Mouse (Mus musculus): ENCODE results near the gene 1700019D03Rik. TPM values are rescaled to one million over a fixed set of nuclear protein-coding genes. Genes with fewer than 3 reads are reported as not detected.
"Not testable (repeated sequence)": the region's sequence is repeated elsewhere in the genome, so short reads cannot be mapped to it uniquely, and the experiment has no call there.

1700019D03Rik gene
- total RNA-seq, 4 experiments from 2014 or later = 0.48 to 1.4 (median 0.58) TPM

- no peak for DNase-seq (ENCODE audit: low spot score in 2 of 2)
Observed at GRCm38 (mm10) chr1:52955102-52955501, 64.9 kb downstream of the 1700019D03Rik start.

- DNase-seq (ENCODE audit: low spot score in 2 of 2) = no peak
Observed at GRCm38 (mm10) chr1:52954456-52954855, 65.5 kb downstream of the 1700019D03Rik start.

- DNase-seq (ENCODE audit: low spot score in 2 of 2) = no peak
Observed at GRCm38 (mm10) chr1:52953548-52953947, 66.4 kb downstream of the 1700019D03Rik start.

- no peak for DNase-seq (ENCODE audit: low spot score in 2 of 2)
Observed at GRCm38 (mm10) chr1:52952551-52953397, 67.2 kb downstream of the 1700019D03Rik start.

GRCm38 (mm10) chr1:52952143-52952542 is 67.8 kb downstream of the 1700019D03Rik start:
- no peak for DNase-seq (ENCODE audit: low spot score in 2 of 2)

GRCm38 (mm10) chr1:52951146-52951868 is 68.7 kb downstream of the 1700019D03Rik start:
- no peak for DNase-seq (ENCODE audit: low spot score in 2 of 2)

GRCm38 (mm10) chr1:52947895-52948294 is 72.1 kb downstream of the 1700019D03Rik start:
- no peak for DNase-seq (ENCODE audit: low spot score in 2 of 2)

- DNase-seq (ENCODE audit: low spot score in 2 of 2) = no peak
Observed at GRCm38 (mm10) chr1:52939021-52939420, 81.0 kb downstream of the 1700019D03Rik start.

GRCm38 (mm10) chr1:52934494-52934893 is 85.5 kb downstream of the 1700019D03Rik start:
- DNase-seq (ENCODE audit: low spot score in 2 of 2) = no peak

- not testable (repeated sequence) for DNase-seq (ENCODE audit: low spot score in 2 of 2)
Observed at GRCm38 (mm10) chr1:52924482-52924881, 95.5 kb downstream of the 1700019D03Rik start.

GRCm38 (mm10) chr1:52918897-52919296 is 101.1 kb downstream of the 1700019D03Rik start:
- not testable (repeated sequence) for DNase-seq (ENCODE audit: low spot score in 2 of 2)

- no peak for DNase-seq (ENCODE audit: low spot score in 2 of 2)
Observed at GRCm38 (mm10) chr1:52916655-52917054, 103.3 kb downstream of the 1700019D03Rik start.

- no peak for DNase-seq (ENCODE audit: low spot score in 2 of 2)
Observed at GRCm38 (mm10) chr1:52909783-52910182, 110.2 kb downstream of the 1700019D03Rik start.

- DNase-seq (ENCODE audit: low spot score in 2 of 2) = no peak
Observed at GRCm38 (mm10) chr1:52884208-52884607, 135.8 kb downstream of the 1700019D03Rik start.

Other genes starting within 250 kb of the 1700019D03Rik start
- gene Inpp1, start 202.5 kb downstream of the 1700019D03Rik start, total RNA-seq (2022) = 1 to 10 TPM; 4.4 to 7.6 (median 6.5) TPM
- gene Hibch, start 175.2 kb downstream of the 1700019D03Rik start, total RNA-seq (2022) = 10 to 100 TPM; 33.8 to 38.1 (median 36.5) TPM
- 10 to 100 TPM; 61.3 to 79.1 (median 64.6) TPM for gene Mstn, start 41.5 kb upstream of the 1700019D03Rik start, total RNA-seq (2022)
- not detected for gene 1700019A02Rik, start 167.5 kb upstream of the 1700019D03Rik start, total RNA-seq (2022)

Data from gastrocnemius, adult 8-10 months (tissue).